Mouse (Mus musculus) lung, postnatal 14 days (tissue): ENCODE results near the gene Aoc3.
A peak's percentile ranks its signal among the peaks of the same experiment; 100 is the strongest.
"Not testable (repeated sequence)": the region's sequence is repeated elsewhere in the genome, so short reads cannot be mapped to it uniquely, and the experiment has no call there.

ENCODE experiments used
- DNase-seq: peaks from one replicate; pipeline ENCODE4 v3.0.0; 2021

The Aoc3 gene

GRCm38 (mm10) chr11:101328941-101329635 is 1.3 kb upstream of the Aoc3 start:
- peak; percentile 22 for DNase-seq

- not testable (repeated sequence) for DNase-seq
Measured at GRCm38 (mm10) chr11:101330961-101331360, 556 bp downstream of the Aoc3 start.

- no peak for DNase-seq
Measured at GRCm38 (mm10) chr11:101332537-101332936, 2.1 kb downstream of the Aoc3 start.

- no peak for DNase-seq
Measured at GRCm38 (mm10) chr11:101334023-101334422, 3.6 kb downstream of the Aoc3 start.

- no peak for DNase-seq
Measured at GRCm38 (mm10) chr11:101334516-101334915, 4.1 kb downstream of the Aoc3 start.

- DNase-seq = no peak
Measured at GRCm38 (mm10) chr11:101335685-101336084, 5.3 kb downstream of the Aoc3 start.

- no peak for DNase-seq
Measured at GRCm38 (mm10) chr11:101338123-101338760, 7.8 kb downstream of the Aoc3 start.

- DNase-seq = no peak
Measured at GRCm38 (mm10) chr11:101347083-101347775, 16.8 kb downstream of the Aoc3 start.

GRCm38 (mm10) chr11:101348774-101349173 is 18.4 kb downstream of the Aoc3 start:
- no peak for DNase-seq

GRCm38 (mm10) chr11:101349216-101349615 is 18.8 kb downstream of the Aoc3 start:
- DNase-seq = no peak

- no peak for DNase-seq
Measured at GRCm38 (mm10) chr11:101351100-101351720, 20.8 kb downstream of the Aoc3 start.

GRCm38 (mm10) chr11:101351721-101352111 is 21.3 kb downstream of the Aoc3 start:
- DNase-seq = no peak

GRCm38 (mm10) chr11:101353436-101353835 is 23.0 kb downstream of the Aoc3 start:
- no peak for DNase-seq

- no peak for DNase-seq
Measured at GRCm38 (mm10) chr11:101354438-101355010, 24.1 kb downstream of the Aoc3 start.

- DNase-seq = no peak
Measured at GRCm38 (mm10) chr11:101355916-101356315, 25.5 kb downstream of the Aoc3 start.

- no peak for DNase-seq
Measured at GRCm38 (mm10) chr11:101357505-101358182, 27.2 kb downstream of the Aoc3 start.

- DNase-seq = no peak
Measured at GRCm38 (mm10) chr11:101359776-101360175, 29.4 kb downstream of the Aoc3 start.

- DNase-seq = peak; percentile 27
Measured at GRCm38 (mm10) chr11:101360651-101361113, 30.3 kb downstream of the Aoc3 start.

GRCm38 (mm10) chr11:101364531-101364931 is 34.1 kb downstream of the Aoc3 start:
- no peak for DNase-seq

GRCm38 (mm10) chr11:101367326-101367935 is 37.0 kb downstream of the Aoc3 start, which contains the start of gene G6pc:
TSS of gene G6pc (plus strand) at chr11:101367561.
- no peak for DNase-seq

- no peak for DNase-seq
Measured at GRCm38 (mm10) chr11:101370141-101370540, 39.7 kb downstream of the Aoc3 start.

- DNase-seq = no peak
Measured at GRCm38 (mm10) chr11:101374421-101374938, 44.1 kb downstream of the Aoc3 start.
